Mouse (Mus musculus) testis, postnatal 10 days (tissue): Measurements from ENCODE around the gene Tjp2.
A peak's percentile ranks its signal among the peaks of the same experiment; 100 is the strongest.
"Not testable (repeated sequence)": the region's sequence is repeated elsewhere in the genome, so short reads cannot be mapped to it uniquely, and the experiment has no call there.

Experiments
- DNase-seq: peaks from one replicate; pipeline ENCODE4 v3.0.0; 2021; ENCODE audit warnings: low spot score

Tjp2 gene

DNA sequence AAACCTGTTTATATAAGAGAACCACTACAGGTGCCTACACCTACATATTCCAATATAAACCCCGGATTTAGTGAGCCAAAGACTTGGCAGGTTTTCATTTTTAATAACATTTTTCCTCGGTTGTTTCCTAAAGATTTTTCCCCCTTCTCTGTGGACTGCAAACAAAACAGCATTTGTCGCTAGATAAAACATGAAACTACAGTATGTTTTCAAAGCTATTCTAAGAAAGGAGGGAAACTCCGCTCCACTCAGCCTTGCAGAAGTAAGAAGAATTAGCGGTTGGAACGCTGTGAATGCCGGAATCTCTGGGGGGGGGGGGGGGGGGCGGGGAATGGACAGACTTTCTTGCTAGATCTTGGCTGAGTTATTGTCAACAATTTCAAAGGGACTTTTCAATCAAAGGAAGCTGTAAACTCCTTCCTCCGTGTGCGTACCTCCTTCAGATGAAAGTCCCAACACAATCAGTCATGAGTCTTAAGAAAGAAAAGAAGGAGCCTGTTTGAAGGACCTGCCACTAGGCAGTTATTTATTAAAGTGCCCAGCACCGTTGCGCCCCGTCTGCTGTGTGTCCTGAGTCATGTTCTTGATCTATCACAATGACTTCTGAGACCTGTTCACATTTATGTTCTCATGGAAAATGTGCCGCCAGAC lies 3.9 kb downstream of the Tjp2 start:
- no peak for DNase-seq

DNA sequence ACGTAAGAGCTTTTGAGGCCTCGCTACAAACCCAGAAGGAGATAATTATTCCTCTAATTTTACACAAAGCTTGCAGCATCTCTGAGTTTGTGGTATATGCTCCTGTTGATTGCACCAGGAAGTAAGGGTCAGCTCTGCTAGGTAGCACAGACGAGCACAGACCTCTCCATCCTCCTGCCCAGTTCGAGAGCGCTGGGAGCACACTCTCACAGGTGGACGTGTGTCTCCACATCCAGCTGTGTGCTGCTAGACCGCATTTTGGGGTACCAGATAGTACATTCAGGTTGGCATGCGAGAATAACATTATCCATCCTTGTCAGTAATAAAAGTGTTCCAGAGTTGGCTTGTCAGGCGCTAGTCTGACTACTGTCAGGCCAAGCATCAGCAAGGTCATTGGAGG lies 5.8 kb downstream of the Tjp2 start:
- no peak for DNase-seq

DNA sequence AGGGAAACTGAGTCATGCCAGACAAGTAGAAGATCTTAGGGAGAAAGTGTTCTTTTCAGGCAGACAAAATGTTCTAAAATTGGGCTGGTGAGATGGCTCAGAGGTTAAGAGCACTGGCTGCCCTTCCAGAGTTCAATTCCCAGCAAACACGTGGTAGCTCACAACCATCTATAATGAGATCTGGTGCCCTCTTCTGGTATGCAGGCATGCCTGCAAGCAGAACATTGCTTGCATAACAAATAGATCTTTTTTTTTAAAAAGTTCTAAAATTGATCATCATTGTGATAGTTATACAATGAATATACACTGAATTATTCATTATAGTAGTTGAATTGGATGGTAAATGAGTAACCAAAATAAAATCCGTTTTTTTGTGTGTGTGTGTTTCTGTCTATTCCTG lies 6.5 kb downstream of the Tjp2 start:
- no peak for DNase-seq

DNA sequence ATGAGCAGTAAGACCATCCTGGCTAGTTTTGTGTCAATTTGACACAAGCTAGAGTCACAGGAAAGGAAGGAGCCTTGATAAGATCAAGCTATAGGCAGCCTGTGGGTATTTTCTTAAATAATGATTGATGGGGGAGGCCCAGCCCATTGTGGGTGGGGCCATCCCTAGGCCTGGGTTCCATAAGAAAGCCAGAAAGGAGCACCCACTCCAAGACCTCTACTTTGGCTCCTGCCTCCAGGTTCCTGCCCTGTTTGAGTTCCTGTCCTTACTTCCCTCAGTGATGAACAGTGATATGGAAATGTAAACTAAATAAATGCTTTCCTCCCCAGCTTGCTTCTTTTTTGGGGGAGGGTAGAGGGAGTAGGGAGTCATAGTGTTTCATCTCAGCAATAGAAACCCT lies 7.0 kb downstream of the Tjp2 start:
- DNase-seq, result no peak

DNA sequence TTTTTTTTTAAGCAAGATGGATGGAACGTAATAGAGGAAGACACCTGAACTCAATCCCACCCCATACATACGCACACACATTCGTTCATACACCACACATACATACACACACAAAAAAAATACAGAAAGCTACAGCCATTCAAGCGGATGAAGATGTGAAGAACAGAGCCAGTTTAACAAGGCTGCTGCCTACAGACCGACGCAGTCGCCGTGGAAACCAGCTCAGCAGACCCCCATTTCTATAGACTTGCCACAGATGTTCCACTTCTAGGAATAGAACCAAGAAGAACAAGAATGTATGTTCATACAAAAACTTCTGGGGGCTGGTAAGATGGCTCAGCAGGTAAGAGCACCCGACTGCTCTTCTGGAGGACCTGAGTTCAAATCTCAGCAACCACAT lies 8.1 kb downstream of the Tjp2 start:
- DNase-seq, result no peak

DNA sequence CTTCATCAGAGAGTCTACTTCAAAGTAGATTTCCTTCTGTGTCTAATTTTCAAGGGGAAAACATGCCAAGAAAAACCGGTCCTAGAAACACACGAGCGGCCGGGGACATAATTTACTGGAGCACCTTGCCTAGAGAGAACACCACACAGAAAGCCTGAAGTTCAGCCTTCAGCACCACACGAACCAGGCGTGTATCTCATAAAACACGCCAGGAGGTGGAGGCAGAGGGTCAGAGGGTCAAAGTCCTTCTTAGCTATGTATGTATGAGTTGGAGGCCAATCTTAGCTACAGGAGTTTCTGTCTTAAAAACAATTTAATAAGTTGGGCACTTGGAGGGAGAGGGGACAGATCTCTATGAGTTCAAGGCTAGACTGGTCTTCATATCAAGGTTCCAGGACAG lies 9.9 kb downstream of the Tjp2 start:
- DNase-seq, result no peak

DNA sequence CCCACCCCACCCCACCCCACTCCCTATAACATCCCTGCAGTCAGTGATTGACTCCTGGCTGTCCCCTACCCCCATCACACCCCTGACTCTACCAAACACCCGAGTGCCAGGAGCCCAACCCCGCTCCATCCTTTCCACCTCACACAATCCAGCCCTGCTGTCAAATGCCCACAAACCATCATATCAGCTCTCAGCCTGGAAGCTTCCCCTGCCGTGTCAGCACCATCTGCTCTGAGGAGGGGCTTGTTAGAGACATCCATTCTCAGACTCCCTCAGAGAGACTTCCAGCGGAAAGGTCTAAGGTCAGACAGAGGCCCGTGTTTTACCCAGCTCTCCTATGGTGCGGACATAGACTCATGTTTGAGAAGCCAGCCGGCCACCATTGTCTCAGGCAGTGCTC lies 11.5 kb downstream of the Tjp2 start:
- no peak for DNase-seq

DNA sequence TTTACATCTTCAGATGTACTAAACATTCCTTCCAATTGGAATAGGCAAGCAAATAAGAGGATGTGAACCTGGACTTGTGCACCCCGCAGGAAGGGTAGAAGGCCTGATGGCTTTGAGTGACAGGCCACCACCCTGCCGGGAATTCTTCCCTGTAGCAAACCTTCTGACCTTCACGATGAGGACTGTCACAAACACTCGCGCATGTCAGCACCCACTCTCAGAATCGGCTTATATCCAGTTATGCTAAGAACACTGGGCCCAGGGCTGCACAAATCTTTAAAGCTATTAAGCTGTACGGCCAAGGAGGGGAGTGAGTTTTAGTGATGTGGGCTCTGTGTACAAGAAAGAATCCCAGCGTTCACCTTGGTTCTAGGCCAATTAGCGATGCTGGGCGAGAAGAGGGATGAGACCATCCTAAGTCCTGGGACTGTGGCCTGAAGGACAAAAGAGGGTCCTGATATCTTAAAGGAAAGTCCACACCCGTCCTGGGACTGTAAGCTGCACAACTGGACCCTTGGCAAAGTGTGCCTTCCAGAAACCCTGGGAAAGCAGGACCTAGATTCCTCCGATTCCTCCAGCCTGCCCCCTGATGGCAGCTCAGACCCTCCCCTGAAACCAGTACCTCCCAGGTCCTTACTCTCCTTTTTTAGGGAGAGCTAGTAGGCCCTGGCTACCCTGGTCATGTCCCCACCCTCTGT lies 12.1 kb downstream of the Tjp2 start:
- no peak for DNase-seq

DNA sequence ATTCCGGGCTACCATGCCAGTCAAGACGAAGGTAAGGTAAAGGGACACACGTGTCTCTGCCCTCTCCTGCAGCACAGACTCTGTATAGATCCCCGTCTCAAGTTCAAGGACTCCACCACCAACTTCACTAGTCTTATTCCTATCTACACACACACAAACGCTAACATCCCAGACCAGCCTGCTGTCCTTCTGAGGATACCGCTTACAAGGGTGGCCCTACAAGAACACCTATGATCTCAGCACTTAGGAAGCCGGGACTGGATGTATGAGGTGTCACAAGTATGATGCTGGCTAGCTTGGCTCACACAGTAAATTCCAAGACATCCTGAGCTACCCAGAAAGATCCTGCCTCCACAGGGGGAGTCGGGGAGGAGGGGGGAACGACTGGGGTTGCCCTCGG lies 13.7 kb downstream of the Tjp2 start:
- DNase-seq, result no peak

DNA sequence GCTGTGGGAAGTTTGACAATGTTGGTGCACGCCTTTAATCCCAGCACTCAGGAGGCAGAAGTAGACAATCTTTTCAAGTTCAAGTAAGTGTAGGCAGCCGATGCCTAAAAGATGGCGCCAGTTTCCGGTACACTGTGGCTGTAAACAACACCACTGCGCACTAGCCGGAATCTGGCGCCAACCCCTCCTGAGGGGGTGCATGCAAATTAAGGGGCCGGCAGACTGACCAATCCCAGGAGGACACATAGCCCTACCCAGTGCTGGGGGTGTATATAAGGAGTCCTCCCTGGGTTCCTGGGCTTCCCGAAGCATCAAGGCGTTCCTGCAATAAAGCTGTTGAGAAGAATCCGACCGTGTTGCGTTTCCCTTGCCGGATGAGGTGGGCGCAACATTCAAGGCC lies 15.3 kb downstream of the Tjp2 start:
- DNase-seq, result no peak

DNA sequence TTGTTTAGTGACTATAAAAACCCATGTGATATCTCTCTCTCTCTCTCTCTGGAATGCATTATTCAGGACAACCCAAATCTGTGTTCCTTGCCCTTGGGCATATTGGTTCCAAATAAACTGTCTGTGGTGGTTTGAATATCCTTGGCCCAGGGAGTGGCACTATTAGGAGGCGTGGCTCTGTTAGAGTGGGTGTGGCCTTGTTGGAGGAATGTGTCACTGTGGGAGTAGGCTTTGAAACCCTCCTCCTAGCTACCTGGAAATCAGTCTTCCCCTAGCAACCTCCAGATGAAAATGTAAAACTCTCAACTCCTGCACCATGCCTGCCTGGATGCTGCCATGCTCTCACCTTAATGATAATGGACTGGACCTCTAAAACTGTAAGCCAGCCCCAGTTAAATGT lies 16.9 kb downstream of the Tjp2 start:
- DNase-seq, result no peak

DNA sequence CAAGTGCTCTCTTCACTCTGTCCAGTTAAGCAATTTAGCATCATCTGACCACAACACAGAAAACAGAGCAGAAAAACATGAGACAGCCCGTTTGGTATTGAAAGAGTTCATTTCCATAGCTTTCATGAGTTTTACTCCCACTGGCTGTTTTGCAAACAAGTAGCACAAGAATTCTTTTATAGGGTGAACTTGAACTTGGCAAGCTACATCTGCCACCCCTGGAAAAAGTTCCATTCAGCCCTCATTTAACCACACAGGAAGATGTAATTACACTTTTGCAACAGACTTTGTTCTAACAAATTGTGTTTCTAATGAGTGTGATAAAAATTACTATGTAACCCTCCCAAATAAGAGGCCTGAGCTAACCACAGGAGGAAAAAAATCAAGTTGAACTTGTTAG lies 19.8 kb downstream of the Tjp2 start:
- no peak for DNase-seq

DNA sequence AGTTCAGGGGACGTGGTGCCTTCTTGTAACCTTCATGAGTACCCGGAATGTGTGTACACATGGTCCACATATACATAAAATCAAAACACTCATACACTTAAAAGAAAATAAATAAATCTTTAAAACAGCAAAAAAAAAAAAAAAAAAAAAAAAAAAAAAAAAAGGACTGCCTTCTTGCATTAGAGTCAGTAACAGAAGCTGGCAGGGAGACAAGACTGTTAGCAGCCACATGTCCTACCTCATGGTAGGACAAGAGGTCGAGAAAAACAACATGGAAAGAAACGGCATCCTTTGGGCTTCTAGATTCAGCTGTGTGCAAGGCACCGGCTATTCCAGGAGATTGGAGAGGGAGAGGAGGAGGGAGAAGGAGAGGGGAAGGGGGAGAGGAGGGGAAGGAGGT lies 23.0 kb downstream of the Tjp2 start:
- DNase-seq, result no peak

DNA sequence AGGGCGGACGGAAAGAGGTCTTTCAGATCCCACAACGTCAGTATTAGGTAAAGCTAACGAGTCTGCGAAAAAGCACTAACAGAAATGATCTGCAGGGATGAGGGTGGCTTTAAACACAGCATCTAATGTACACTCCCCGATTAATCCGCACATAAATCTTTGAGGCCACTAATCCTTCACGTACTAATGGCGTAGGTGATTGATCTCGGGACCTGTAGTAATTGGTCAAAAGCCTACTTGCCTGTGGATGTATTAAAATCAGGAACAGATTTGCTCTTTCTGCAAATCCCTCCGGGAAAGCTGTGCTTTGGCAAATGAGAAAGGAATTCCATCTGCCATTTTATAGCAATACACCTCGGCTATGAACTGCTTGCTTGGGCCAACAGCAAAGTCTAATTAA lies 24.3 kb downstream of the Tjp2 start:
- no peak for DNase-seq

DNA sequence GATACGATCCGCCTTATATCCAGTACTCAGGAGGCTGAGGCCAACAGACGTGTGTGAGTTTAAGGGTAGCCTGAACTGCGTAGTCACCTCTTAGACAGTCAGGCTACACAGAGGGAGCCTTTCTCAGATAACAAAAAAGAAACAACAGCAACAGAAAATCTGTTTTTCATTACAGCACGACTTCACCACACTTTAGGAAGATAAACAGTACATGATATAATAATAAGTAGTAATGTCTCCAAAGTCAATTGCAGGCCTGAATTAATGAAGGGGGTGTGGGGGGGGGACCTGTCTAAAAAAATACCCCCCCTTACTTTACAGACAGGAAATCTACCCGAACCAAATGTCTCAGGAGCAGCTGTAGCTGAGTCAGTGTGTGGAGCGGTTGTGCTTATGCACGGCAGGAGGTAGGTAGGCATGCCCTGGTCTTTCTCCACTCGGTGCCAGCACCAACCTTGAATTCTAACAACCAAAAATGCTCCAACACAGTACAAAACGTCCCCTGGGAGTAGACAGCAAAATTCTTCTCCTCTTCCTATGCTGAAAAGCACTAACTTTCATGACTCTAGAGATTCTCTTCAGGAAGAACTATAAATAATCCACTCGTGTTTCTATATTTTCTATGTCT lies 26.0 kb downstream of the Tjp2 start:
- no peak for DNase-seq

DNA sequence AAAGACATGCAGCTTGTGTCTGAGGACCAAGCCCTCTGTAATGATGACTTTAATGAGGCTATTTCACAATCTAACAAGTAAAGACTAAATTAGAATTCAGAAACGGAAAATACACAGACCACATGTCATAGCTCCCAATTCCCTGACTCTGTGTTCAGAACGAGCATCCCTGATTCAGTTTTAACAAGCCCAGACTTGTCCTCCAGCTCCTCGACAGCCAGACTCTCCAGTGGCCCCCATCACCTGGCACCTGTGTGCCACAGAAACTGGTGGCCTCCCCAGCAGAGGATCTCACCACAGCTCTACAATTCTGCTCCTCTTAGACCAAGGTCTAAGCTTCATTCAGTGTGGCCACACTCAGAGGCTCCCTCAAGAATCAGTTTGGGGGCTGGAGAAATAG lies 27.5 kb downstream of the Tjp2 start:
- no peak for DNase-seq

DNA sequence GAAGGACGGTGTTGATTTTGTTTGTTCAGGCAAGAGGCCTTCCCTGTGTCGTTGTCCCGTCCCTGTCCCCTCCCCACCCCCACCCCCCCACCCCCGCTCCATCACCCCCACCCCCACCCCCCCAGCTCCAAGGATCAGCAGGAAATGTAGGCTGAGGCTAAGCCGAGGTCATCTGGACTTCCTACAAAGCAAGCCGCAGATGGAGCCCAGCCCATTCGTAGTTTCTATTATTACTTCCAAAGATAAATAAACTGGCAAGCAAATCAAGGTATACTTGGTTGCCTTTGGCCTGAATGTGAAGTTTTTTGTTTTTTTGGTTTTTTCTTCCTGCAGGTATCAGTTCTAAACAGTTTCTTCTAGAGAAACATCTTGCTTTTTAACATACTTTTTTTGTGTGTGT lies 29.6 kb downstream of the Tjp2 start:
- no peak for DNase-seq

DNA sequence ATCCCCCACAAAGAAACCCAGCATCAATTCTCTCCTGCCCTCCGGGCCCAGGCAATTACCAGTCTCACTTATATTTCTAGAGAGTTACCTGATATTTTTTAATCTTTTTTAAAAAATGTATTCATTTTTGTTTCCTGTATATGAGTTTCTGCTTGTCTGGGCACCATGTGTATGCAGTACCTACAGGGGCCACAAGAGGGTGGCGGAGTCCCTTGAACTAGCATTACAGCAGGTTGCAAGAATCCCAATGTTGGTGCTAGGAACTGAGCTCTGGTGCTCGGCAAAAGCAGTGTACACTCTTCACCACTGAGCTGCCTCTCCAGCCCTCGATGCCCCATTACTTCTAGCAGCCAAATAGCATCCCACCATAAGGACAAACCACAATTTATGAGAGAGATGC lies 30.6 kb downstream of the Tjp2 start:
- peak; percentile 76 for DNase-seq

DNA sequence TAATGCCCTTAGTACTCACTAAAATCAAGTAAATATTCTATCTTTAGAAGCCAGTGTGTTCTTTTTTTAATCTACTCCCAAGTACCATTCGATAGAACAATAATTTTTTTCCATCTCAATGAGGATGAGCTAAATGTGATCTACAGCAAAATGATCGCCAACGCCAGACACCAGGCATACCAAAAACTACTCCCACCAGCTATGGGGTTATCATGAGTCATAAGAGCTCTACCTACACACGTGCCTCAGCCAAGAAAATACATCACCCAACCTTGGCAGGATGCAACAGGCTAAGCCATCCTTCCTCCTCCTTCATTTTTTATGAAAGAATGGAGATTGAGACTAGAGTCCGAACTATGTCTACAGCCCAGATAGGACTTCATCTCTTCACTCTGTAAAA lies 31.9 kb downstream of the Tjp2 start:
- DNase-seq, result no peak

DNA sequence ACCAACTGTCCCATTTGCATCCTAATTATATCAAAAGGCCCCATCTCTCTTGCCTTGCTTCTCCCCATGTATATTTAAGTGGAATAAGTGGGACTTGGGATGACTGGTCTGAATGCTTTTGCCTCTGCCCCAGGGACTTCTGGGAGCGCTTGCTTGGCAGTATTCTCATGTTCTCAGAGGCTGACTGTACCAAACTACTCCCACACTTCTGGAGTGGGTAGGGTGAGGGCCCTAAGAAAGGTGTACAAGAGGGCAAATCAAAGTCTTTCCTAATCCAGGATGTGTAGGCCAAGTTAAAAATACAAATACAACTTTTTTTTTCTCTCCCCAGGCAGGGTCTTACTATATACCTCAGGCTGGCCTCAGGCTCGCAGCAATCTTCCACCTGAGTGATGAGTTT lies 37.0 kb downstream of the Tjp2 start:
- no peak for DNase-seq

DNA sequence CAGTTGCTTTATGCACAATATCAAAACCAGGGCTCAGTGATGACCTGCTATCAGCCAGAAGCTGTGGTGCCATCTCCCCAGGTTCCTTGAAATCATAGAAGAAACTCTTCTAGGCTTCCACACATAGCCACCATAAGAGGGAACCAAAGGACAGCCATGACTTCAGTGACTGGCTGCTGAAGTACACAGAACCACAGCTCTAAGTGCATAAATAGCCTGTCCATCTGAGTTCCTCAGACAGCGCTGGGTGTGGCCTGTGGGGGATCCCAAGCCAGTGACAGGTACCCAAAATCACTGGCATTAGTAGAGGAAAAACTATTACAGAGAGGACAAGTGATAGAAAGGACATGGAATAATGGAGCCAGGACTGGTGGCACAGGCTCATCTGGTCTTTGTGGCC lies 37.5 kb downstream of the Tjp2 start:
- not testable (repeated sequence) for DNase-seq

DNA sequence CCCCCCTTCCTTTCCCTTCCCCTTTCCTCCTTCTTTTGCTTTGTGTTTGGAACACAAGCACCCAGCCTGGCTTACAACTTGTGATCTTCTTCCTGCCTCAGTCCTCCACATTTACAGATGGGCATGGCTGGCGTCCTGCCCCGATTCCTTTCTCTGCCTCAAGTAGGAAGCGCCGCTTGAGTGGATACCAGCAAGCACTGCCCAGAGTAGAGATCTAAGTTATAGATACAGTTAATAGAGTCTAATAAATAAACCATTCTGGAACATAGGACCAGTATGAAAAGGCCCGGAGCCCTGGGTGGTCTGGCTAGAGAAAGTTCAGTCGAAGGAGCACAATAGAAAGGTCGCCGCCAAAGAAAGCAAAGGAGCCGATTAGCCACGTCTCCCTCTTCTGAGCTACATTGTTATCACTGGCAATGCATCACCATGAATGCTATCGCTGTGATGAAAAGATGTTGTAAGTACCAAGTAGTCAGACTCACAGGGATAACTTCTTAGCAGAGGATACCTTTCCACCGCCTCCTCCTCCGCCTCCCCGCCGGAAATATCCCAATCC lies 41.1 kb downstream of the Tjp2 start:
- no peak for DNase-seq

DNA sequence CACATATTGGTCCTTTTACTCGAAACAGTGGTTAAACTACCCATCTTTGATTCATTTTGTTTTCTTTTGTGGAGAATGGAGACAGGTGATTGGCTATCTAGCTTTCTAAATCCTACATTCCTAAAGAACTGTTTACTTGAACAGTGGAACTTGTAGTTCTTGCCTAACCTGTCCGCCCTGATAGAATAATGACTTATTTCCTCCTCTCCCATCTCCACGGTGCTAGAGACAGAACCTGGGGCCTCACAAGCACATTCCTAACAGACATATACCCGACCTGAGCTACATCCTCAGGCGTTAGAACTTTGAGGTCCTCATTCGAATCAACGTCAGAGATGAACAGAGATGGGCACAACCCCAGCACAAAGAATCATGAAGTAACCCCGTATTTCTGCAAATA lies 44.4 kb downstream of the Tjp2 start:
- no peak for DNase-seq

DNA sequence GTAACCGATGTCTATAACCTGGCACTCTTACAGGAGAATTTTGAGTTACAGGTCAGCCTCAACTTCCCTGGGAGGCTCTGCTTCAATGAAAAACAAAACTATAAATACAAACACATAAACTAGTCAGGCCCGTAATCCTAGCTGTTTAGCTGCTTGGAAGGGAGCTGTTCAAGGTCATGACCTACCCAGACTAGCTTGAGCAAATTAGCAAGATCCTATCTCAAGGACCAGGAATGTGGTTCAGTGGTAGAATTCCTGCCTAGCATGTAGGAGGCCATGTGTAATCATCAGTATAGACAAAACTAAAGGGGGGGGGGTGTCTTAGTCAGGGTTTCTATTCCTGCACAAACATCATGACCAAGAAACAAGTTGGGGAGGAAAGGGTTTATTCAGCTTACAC lies 46.7 kb downstream of the Tjp2 start:
- DNase-seq, result no peak
